Mouse (Mus musculus): ENCODE data around the gene Gnptg.

Gene Gnptg

DNA sequence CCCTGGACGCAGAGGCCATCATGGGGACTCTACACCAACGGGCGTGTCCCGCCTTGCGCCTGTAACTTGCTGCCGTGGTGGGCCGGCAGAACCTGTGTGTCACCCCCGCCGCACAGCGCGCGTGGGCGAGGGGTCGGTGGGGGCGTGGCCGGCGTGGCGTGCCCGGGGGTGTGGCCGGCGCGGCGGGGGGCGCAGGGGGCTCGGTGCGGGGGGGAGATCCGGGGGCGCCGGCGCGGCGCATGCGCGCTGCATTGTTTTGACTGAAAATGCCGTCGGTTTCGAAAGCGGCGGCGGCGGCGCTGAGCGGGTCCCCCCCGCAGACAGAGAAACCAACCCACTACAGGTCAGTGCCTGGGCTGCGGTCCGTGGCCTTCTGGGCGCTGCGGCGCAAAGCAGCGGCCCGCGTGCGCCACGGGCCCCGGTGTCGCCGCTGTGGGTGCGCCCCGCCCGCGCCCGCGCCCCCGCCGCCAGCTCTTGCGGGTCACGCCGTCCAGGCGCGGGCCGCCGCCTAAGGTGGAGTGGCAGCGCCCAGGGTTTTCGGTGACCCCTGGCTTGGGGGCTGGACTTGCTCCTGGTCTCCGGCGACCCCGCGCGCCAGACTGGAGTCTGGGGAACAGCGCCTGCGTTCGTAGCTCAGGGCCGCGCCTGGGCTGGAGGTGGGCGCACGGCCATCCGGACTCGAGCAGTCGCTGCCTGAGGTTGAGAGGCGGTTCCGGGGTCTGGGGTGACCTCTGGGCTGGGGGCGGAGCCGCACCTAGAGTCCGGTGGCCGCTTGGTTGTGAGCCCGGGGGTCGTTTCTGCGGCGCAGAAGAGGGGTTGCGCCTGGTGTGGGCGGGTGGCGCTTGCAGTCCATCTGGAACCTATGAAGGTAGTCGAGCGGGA lies 51.5 kb downstream of the Gnptg start, which contains the start of gene Unkl:
Unkl (plus strand) TSS at position 248 of the 882 bp plus-strand sequence.
- DNase-seq (ENCODE audit: low spot score), result peak; percentile 81

DNA sequence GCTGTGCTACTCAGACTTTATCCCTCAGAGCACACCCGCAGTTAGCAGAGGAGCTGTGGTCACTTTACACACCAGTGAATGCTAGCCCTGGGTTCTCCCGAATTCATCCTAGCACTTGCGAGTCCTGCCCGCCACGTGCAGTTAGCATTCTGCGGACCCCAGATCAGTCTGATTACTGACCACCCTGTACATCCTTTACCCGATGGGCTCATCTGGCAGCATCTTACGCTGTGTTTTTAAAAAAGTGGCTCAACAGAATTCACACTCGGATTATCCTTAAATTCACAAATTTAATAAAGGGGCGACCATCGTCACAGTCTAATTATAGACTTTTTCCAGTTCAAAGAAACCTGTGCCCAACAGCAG lies 52.2 kb downstream of the Gnptg start:
- DNase-seq (ENCODE audit: low spot score), result no peak

DNA sequence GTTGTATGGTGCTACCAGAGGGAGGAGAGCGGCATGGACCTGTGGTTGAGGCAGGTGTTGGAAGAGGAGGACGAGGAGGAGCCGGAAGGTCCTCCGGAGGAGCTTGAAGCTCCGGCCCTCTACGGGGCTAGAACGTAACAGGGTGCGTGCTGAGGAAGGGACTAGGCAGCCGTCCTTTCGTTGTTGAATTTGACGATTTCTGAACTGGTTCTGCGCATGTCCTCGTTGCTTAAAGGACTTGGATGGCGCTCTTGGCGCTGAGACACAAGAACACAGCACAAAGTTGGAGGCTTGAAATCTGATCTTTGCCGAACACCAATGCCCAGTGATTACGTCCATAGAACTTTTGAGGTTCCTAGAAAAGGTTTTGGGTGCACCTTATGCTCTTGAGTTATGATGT lies 55.0 kb downstream of the Gnptg start:
- peak; percentile 50 for DNase-seq (ENCODE audit: low spot score)

DNA sequence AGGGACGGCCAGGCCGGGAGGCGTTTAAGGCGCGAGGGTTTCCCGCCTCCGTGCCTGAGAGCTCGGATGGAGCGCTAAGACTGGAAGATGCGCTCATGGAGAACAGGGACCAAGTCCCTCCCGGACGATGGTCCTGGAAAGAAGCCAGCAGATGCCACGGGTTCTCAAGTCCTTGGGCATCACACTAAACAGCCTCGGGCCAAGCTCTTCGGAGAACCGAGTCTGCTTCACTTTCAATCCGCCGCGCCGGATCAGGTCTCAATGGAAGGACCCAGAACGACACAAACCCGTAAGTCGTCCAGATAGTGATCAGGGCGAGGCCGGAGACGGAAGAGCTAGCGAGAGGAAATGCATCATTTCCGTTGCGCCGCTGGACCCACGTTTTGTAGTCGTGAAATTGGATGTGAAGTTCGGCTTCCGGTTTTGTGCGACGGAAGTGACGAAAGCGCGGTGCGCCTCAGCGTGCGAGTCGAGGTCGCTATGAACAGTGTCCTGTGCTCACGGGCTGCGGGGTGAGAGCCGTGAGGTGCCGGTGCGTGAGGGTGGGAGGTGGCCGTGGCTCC lies 55.7 kb downstream of the Gnptg start, which contains the start of gene BC003965:
BC003965 (plus strand) TSS at position 426 of the 563 bp plus-strand sequence.
- peak; percentile 99 for DNase-seq (ENCODE audit: low spot score)

Data from MN1 (cell line).